Mouse (Mus musculus) intestine, embryonic 15.5 days (tissue): Measurements from ENCODE around the gene Tmem98. TPM values are rescaled to one million over a fixed set of nuclear protein-coding genes. Genes with fewer than 3 reads are reported as not detected.
A peak's percentile ranks its signal among the peaks of the same experiment; 100 is the strongest.

Experiments used
- ATAC-seq: fragments of 200-750 bp; cut with Nextera tagmentation; 2 replicates; pipeline ENCODE4 v1.8.0; 2017; ENCODE audit warnings: moderate TSS enrichment, moderate library complexity
- H3K27ac ChIP-seq: fragments of 300-500 bp; sonication (generic); 2 replicates; pipeline ENCODE4 v1.5.1; 2015; ENCODE audit warnings: mild to moderate bottlenecking, inconsistent platforms
- H3K27me3 ChIP-seq: fragments of 300-500 bp; sonication (generic); replicated peaks from 2 replicates; pipeline ENCODE4 v1.6.1; 2015; ENCODE audit warnings: inconsistent platforms
- H3K36me3 ChIP-seq: fragments of 300-500 bp; sonication (generic); 2 replicates; pipeline ENCODE4 v1.6.1; 2015; ENCODE audit warnings: inconsistent platforms
- H3K4me1 ChIP-seq: fragments of 300-500 bp; sonication (generic); replicated peaks from 2 replicates; pipeline ENCODE4 v1.6.1; 2015; ENCODE audit warnings: inconsistent platforms
- H3K4me2 ChIP-seq: fragments of 300-500 bp; sonication (generic); replicated peaks from 2 replicates; pipeline ENCODE4 v1.6.1; 2015; ENCODE audit warnings: mild to moderate bottlenecking, inconsistent platforms
- H3K4me3 ChIP-seq: fragments of 300-500 bp; sonication (generic); replicated peaks from 2 replicates; pipeline ENCODE4 v1.5.1; 2015; ENCODE audit warnings: inconsistent platforms
- H3K9ac ChIP-seq: fragments of 300-500 bp; sonication (generic); 2 replicates; pipeline ENCODE4 v1.6.1; 2015; ENCODE audit warnings: inconsistent platforms
- H3K9me3 ChIP-seq: fragments of 300-500 bp; sonication (generic); 2 replicates; pipeline ENCODE4 v1.6.1; 2016; ENCODE audit warnings: inconsistent platforms
- WGBS: fragments of 180-500 bp; shearing (Covaris S2); methylation state at CpG from one replicate; pipeline ENCODE4 v1.1.7; 2015; 5-methylcytosine and 5-hydroxymethylcytosine counted together
- polyA plus RNA-seq: library from polyadenylated mRNA; unstranded; fragments of >200 nt; fragmentation: Nextera tagmentation; extraction: Ambion mirVana; gene quantifications from 2 replicates; pipeline ENCODE4 v1.2.1, GENCODE M21; 2015

The Tmem98 gene
- polyA plus RNA-seq, 1 experiment from 2014 or later, result 214 TPM

DNA sequence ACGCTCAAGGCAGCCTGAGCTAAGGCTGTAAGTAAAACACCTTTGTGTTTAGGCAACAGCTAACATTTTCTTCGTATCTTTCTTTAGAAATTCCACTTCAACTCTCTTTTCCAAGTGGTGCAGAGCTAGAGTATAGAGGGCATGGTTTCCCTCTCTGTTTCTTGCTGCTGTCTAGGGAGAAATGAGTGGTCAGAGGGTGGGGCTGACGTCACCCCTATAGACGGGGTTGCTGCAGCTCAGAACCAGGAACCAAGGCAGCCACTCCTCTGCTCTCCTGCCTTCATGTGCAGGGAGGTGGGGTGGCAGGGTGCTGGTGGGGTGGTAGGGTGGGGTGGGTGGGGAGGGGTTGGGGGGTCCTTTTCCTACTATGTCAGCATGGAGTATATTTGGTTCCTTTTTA is 25.9 kb downstream of the Tmem98 start:
- H3K36me3 ChIP-seq, result no peaks in the 10 kb centered on the region
- no peak overlapping the region for H3K9ac ChIP-seq
- peak; percentile 56; the same call in 1 of the 2 replicates for ATAC-seq
- H3K4me2 ChIP-seq, result no peak overlapping the region
- WGBS, result 64% methylated on average over 4 of the region's 4 CpGs
- no peaks in the 10 kb centered on the region for H3K27me3 ChIP-seq
- no peak overlapping the region for H3K27ac ChIP-seq
- no peaks in the 10 kb centered on the region for H3K9me3 ChIP-seq
- no peaks in the 10 kb centered on the region for H3K4me1 ChIP-seq
- H3K4me3 ChIP-seq, result no peak overlapping the region

DNA sequence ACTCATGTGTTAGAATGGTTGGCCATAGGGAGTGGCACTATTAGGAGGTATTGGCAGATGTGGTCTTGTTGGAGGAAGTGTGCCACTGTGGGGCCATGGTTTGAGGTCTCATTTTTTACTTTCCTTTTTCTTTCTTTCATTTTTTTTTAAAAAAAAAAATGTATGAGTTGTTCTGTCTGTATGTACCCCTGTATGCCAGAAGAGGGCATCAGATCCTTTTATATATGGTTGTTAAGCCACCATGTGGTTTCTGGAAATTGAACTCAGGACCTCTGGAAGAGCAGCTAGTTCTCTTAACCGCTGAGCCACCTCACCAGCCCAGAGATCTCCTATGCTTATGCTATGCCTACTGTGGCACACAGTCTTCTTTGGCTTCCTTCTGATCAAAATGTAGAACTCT is 28.7 kb downstream of the Tmem98 start:
- no peak for ATAC-seq

DNA sequence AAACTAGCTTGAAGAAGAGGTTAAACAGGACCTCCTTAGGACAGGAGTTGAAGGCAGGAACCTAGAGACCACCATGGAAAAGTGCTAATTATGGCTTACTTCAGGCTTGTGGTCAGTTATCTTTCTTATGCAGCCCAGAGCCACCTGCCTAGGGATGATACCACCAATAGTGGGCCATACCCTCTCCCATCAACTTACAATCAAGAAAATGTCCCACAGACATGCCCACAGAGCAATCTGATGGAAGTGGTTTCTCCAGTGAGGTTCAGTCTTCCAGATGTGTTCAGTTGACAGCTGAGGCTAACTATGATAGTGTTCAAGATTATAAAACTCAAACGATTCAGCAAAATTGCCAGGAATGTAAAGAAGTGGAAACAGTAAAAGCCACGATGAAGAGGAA is 33.5 kb downstream of the Tmem98 start:
- Histone ChIP-seq H3K4me3 (no peak overlapping the region), H3K4me2 (no peak overlapping the region), H3K9ac (no peak overlapping the region), H3K4me1 (no peaks in the 10 kb centered on the region), H3K36me3 (no peaks in the 10 kb centered on the region), H3K9me3 (no peaks in the 10 kb centered on the region), H3K27me3 (peaks cover 5% of the 10 kb centered on the region; the same call in 1 of the 2 replicates), H3K27ac (no peak overlapping the region)
- no peak for ATAC-seq
- WGBS, result 71% methylated on average over 2 of the region's 2 CpGs

More for the DNA sequence above, 28.7 kb downstream of the Tmem98 start:
- Histone ChIP-seq H3K9me3 (no peaks in the 10 kb centered on the region), H3K4me2 (no peak overlapping the region), H3K36me3 (no peaks in the 10 kb centered on the region), H3K27ac (no peak overlapping the region), H3K4me1 (no peaks in the 10 kb centered on the region), H3K27me3 (no peaks in the 10 kb centered on the region), H3K4me3 (no peak overlapping the region), H3K9ac (no peak overlapping the region)
- 66% methylated on average over 1 of the region's 1 CpGs for WGBS

DNA sequence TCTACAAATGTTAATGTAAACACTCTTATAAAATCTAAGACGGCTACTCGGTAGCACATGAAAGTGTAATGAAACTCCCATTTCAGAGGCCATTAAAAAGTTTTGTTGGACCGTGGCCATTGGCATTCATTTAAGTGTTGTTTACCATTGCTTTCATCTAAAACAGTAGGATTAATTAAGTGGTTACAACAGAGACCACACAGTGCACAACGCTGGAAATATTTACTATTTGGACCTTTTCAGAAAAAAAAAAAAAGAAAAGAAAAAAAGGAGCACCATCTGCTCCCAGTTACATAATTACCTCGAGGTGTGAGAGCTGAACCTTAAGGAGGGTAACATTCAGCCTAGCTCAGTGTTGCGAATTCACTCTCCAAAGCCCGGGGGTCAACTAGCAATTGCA is 35.5 kb downstream of the Tmem98 start:
- no peak overlapping the region for H3K27ac ChIP-seq
- ATAC-seq, result no peak

DNA sequence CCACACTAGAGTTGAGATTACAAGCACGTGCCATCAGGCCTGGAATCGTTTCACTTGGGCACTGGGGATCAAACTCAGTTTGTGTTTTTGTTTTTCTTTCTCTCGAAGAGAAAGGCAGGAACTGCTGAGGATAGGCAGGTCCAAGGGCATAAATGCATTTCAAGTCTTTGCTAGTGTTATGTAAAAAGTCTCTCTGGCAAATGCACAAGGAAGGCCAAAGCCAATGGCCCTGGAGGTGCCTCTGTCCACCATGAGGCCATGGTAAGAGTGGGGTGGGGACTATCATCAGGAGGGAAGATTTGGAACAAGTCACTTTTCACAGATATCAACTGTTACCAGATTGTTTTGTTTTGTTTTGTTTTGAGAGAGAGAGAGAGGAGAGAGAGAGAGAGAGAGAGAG is 36.1 kb downstream of the Tmem98 start:
- Histone ChIP-seq H3K36me3 (no peaks in the 10 kb centered on the region), H3K27me3 (peaks cover 5% of the 10 kb centered on the region; the same call in 1 of the 2 replicates), H3K9me3 (no peaks in the 10 kb centered on the region), H3K27ac (no peak overlapping the region), H3K9ac (no peak overlapping the region), H3K4me2 (no peak overlapping the region), H3K4me1 (no peaks in the 10 kb centered on the region), H3K4me3 (no peak overlapping the region)
- WGBS, result 41% methylated on average over 3 of the region's 3 CpGs
- no peak for ATAC-seq

More for the DNA sequence above, 35.5 kb downstream of the Tmem98 start:
- Histone ChIP-seq H3K4me1 (no peaks in the 10 kb centered on the region), H3K4me3 (no peak overlapping the region), H3K4me2 (no peak overlapping the region), H3K9ac (no peak overlapping the region), H3K36me3 (no peaks in the 10 kb centered on the region), H3K27me3 (peaks cover 5% of the 10 kb centered on the region; the same call in 1 of the 2 replicates), H3K9me3 (no peaks in the 10 kb centered on the region)
- WGBS, result 49% methylated on average over 7 of the region's 7 CpGs

DNA sequence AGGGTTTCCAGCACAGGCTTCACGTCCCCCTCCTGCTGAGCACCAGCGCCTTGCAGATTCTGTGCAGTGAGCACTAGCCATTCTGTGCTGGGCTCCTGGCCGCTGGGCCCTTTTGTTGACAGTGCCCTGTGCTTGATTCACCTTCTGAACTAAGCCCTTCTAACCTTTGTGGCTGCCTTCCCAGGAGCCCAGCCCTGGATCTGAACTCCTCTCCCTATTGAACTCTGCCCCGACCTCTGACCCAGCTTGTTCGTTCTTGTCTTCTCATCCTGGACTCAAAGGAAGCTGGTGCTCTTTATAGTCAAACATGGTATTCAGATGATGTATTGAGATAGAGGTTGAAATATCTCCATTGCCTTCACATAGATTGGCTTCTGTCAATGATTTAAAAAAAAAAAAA is 38.2 kb downstream of the Tmem98 start:
- Histone ChIP-seq H3K9me3 (no peaks in the 10 kb centered on the region), H3K4me1 (no peaks in the 10 kb centered on the region), H3K4me3 (no peak overlapping the region), H3K27ac (no peak overlapping the region), H3K27me3 (peaks cover 5% of the 10 kb centered on the region), H3K36me3 (no peaks in the 10 kb centered on the region), H3K9ac (no peak overlapping the region), H3K4me2 (no peak overlapping the region)
- 44% methylated on average over 5 of the region's 5 CpGs for WGBS
- no peak for ATAC-seq

DNA sequence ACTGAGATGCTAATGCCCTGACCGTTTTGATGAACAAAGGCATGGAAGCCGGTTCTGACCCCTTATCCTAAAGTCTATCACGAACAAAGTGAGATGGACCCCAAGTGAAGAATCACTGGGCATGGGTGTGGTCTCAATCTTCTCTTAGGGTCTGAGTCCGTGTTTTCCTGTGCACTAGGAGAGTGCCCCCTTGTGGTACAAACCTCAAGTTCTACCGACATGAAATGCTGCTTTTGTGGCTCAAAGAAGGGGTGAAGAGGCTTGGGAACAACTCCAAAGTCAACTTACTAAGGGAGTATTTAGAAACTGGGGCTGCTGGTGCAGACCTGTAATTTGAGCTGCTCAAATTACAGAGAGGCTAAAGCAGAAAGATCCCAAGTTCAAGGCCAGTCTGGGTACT is 41.9 kb downstream of the Tmem98 start:
- peaks cover 5% of the 10 kb centered on the region for H3K27me3 ChIP-seq
- no peak for ATAC-seq
- H3K4me1 ChIP-seq, result no peaks in the 10 kb centered on the region
- 45% methylated on average over 5 of the region's 5 CpGs for WGBS
- no peak overlapping the region for H3K27ac ChIP-seq
- no peaks in the 10 kb centered on the region for H3K9me3 ChIP-seq
- no peak overlapping the region for H3K4me3 ChIP-seq
- no peak overlapping the region for H3K9ac ChIP-seq
- H3K4me2 ChIP-seq, result no peak overlapping the region
- no peaks in the 10 kb centered on the region for H3K36me3 ChIP-seq

DNA sequence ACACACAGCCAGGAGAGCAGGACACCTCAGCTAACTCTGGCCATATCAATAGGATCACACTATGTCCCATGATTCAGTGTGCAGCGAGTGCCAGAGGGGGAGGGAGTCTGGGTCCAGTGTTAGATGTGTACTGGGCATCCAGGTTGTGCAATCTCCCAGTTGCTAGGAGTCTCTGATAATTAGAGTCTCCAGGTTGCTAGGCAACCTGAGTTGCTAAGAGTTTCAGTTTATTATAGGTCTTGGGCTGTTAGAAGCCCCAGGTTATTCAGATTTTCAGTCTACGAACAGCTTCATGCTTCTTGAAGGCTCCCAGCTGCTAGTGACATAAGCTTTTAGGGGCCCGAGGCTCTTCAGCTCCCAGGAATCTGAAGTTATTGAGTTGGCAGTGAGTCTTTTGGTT is 43.0 kb downstream of the Tmem98 start:
- Histone ChIP-seq H3K4me2 (no peak overlapping the region), H3K4me3 (no peak overlapping the region), H3K36me3 (no peaks in the 10 kb centered on the region), H3K27me3 (peaks cover 1% of the 10 kb centered on the region; the same call in 1 of the 2 replicates), H3K9me3 (no peaks in the 10 kb centered on the region), H3K27ac (no peak overlapping the region), H3K9ac (no peak overlapping the region), H3K4me1 (no peaks in the 10 kb centered on the region)
- ATAC-seq, result peak; percentile 65
- WGBS, result 38% methylated on average over 3 of the region's 3 CpGs

DNA sequence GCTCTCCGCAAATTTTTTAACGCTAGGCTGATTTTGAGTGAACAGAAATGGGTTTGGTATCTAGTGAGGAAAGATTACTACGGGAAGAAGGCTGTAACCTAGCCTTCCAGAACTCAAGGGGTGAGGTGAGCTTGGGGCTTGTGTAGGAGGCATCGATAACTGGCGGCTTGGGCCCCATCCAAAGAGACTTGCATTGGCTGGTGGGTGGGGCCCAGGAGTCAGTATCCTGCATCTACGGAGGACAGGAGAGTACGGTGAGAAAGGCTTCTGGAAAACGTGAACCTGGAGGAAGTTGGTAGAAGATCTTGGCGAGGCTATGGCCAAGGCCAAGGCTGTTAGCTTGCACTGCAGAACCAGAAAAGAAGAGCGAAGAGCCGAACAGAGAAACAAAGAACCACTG is 44.5 kb downstream of the Tmem98 start:
- no peak overlapping the region for H3K27ac ChIP-seq
- H3K36me3 ChIP-seq, result no peaks in the 10 kb centered on the region
- no peak overlapping the region for H3K9ac ChIP-seq
- no peaks in the 10 kb centered on the region for H3K9me3 ChIP-seq
- no peak for ATAC-seq
- peak overlapping the region; percentile 14; the same call in 1 of the 2 replicates for H3K4me2 ChIP-seq
- WGBS, result 83% methylated on average over 11 of the region's 11 CpGs
- H3K27me3 ChIP-seq, result no peaks in the 10 kb centered on the region; the same call in 1 of the 2 replicates
- no peak overlapping the region for H3K4me3 ChIP-seq
- H3K4me1 ChIP-seq, result no peaks in the 10 kb centered on the region

DNA sequence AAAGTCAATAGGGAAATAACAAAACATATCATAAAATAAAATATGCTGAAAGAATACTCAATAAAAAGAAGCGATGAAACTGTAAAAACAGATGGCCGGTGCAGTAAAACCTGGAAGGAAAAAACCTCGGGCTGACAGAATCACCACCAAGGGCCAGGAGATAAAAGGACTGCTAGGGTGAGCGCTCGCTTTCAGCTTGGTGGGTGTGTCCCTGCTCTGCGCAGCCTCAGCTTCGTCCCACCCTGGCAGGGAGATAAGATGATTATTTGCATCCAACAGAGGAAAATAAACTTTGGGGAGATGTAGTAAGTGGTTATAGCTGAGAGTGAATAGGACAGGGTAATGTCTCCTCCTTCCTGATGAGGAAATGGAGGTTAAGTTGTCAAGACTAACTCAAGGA is 44.9 kb downstream of the Tmem98 start:
- no peaks in the 10 kb centered on the region for H3K36me3 ChIP-seq
- 37% methylated on average over 7 of the region's 7 CpGs for WGBS
- no peaks in the 10 kb centered on the region for H3K9me3 ChIP-seq
- H3K4me3 ChIP-seq, result no peak overlapping the region
- no peaks in the 10 kb centered on the region for H3K4me1 ChIP-seq
- no peaks in the 10 kb centered on the region; the same call in 1 of the 2 replicates for H3K27me3 ChIP-seq
- H3K27ac ChIP-seq, result no peak overlapping the region
- peak overlapping the region; percentile 14 for H3K4me2 ChIP-seq
- peak; percentile 53 for ATAC-seq
- no peak overlapping the region for H3K9ac ChIP-seq

DNA sequence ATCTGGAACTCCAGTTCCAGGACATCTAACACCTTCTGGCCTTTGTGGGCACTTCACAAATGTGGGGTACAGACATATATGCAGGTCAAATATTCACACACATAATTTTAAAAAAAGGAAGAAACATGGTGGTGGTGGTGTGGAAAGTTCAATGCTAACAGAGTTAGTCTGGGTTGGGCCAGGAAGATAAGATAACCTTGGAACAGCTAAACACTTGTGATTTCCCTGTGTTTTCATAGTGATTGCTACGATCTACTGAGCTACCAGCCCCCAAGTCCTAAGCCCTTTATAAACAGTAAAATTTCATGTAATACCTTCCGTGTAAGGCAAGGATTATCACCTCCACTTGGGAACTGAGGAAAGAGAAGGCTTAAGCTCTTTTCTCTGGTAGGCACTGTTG is 46.9 kb downstream of the Tmem98 start:
- Histone ChIP-seq H3K4me2 (no peak overlapping the region), H3K27ac (no peak overlapping the region), H3K9me3 (no peaks in the 10 kb centered on the region), H3K9ac (no peak overlapping the region), H3K27me3 (no peaks in the 10 kb centered on the region; the same call in 1 of the 2 replicates), H3K36me3 (no peaks in the 10 kb centered on the region), H3K4me1 (no peaks in the 10 kb centered on the region), H3K4me3 (no peak overlapping the region)
- WGBS, result 44% methylated on average over 2 of the region's 2 CpGs
- ATAC-seq, result peak; percentile 21; the same call in 1 of the 2 replicates

DNA sequence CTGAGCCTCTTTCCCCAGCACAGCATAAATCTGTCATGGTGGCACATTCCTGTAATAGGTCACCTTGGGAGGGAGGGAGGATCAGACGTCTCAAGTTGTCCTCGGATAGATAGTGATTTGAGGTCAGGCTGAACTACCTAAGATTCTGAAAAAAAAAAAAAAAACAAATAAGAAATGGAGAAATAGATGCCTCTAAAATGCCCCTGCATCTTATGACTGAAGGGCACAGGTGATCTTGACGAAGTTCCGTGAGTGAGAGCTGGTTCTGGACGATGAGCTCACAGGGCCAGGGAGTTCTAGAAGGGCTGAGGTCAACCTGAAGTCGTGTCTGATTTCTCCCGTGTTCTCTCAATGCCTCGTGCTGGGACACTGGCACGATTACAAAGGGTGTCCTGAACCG is 48.1 kb downstream of the Tmem98 start, which contains the start of gene Spaca3:
Gene Spaca3, plus strand, starts transcription at position 301 of the 400 bp plus-strand sequence.
- no peak for ATAC-seq
- no peaks in the 10 kb centered on the region for H3K36me3 ChIP-seq
- 73% methylated on average over 10 of the region's 10 CpGs for WGBS
- H3K4me3 ChIP-seq, result no peak within 1 kb of the TSS
- no peaks in the 10 kb centered on the region for H3K4me1 ChIP-seq
- H3K9ac ChIP-seq, result no peak within 1 kb of the TSS
- no peak within 1 kb of the TSS for H3K4me2 ChIP-seq
- no peak within 1 kb of the TSS for H3K27ac ChIP-seq
- H3K27me3 ChIP-seq, result no peaks in the 10 kb centered on the region
- H3K9me3 ChIP-seq, result no peaks in the 10 kb centered on the region

DNA sequence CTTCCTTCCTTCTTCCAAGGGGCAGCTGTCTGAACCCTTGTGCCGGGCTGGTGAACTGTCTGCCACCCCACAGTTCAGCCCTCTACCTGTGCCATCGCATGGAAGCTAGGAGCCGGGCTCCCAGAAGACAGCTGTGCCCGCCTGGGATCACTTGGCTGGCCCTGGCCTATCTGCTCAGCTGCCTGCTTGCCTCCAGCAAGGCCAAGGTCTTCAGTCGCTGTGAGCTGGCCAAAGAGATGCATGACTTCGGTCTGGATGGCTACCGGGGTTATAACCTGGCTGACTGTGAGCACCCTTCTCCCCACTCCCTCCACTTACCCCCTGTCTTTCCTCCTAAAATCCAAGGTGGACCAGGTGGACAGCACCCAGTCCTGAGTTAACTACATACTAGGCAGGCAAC is 53.0 kb downstream of the Tmem98 start:
- Histone ChIP-seq H3K4me3 (no peak overlapping the region), H3K9ac (no peak overlapping the region), H3K27me3 (no peaks in the 10 kb centered on the region), H3K36me3 (no peaks in the 10 kb centered on the region), H3K4me2 (no peak overlapping the region), H3K4me1 (no peaks in the 10 kb centered on the region), H3K27ac (no peak overlapping the region), H3K9me3 (no peaks in the 10 kb centered on the region)
- ATAC-seq, result no peak
- 88% methylated on average over 7 of the region's 7 CpGs for whole genome bisulfite sequencing
